Mouse (Mus musculus) liver, embryonic 14.5 days (tissue): ENCODE data around the gene Creb3l2.

Experiments used
- CTCF ChIP-seq: IDR thresholded peaks from 2 replicates; pipeline ENCODE4 v1.5.1; 2016; ENCODE audit warnings: antibody characterized with exemption, low read depth, control low read depth
- EP300 ChIP-seq: IDR thresholded peaks from 2 replicates; pipeline ENCODE4 v1.6.1; 2016; ENCODE audit warnings: antibody characterized with exemption, low read depth

DNA sequence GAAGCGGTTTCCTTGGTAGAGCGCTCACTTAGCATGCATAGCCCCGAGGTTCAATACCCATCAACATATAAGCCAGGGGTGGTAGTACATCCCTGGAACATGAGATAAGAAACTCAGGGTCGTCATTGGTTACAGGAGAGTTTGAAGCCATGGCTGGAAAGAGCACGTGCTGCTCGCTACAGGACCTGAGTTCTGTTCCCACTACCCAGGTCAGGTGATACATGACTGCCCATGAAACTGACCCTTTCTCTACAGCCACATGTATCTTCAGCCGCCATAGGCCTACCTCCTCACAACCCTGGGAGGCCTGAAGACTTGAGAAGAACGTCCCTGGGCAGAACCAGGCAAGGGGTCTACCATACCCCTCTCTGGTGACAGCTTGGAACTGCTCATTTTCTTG is 13.0 kb downstream of the Creb3l2 start:
- TF ChIP-seq CTCF (no peak), EP300 (no peak)
